Mouse (Mus musculus): ENCODE data around the gene Fam187b. TPM values are rescaled to one million over a fixed set of nuclear protein-coding genes. Genes with fewer than 3 reads are reported as not detected.
"Not testable (repeated sequence)": the region's sequence is repeated elsewhere in the genome, so short reads cannot be mapped to it uniquely, and the experiment has no call there.

Gene Fam187b
- 0.35 and 0.63 TPM in 2 replicates for polyA plus RNA-seq (2012; rRNA removed)

GRCm38 (mm10) chr7:30973501-30974289 lies at the start of gene Fam187b:
Fam187b (plus strand) TSS chr7:30973790.
- WGBS, result under 1% methylated on average over 37 of the region's 37 CpGs
- peaks cover 3% of the 10 kb centered on the region; the same call in 1 of the 2 replicates for H3K27me3 ChIP-seq (ENCODE audit: control insufficient read depth, insufficient read depth, low read length)
- no peak within 1 kb of the TSS for H3K27ac ChIP-seq (ENCODE audit: insufficient read depth, low read length)

DNA sequence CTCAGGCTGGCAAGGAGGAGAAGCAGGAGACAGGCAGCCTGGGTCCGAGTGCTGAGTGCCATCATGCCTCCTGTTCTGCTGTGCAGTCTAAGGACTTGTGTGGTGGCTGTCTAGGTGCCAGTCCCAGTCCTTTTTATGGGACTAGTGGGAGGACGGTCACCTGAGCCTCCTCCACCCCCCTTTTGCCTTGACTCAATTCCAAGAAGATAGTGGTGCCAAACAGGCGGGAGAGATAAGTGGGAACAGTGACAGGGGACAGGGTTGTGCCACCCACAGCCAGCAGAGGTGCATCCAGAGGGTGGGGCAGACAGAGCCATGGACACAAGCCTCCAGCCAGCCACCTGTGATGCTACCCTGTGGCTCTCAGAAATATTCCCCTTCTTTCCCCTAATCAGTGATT lies 49.5 kb upstream of the Fam187b start:
- no peaks in the 10 kb centered on the region for H3K36me3 ChIP-seq (ENCODE audit: control insufficient read depth, insufficient read depth, low read length)
- H3K27me3 ChIP-seq (ENCODE audit: control insufficient read depth, insufficient read depth, low read length), result no peaks in the 10 kb centered on the region
- H3K4me1 ChIP-seq (ENCODE audit: control insufficient read depth, insufficient read depth, insufficient read length), result no peaks in the 10 kb centered on the region
- H3K4me3 ChIP-seq (ENCODE audit: extremely low read depth, insufficient read depth, insufficient read length), result no peak overlapping the region
- no peak overlapping the region for H3K27ac ChIP-seq (ENCODE audit: insufficient read depth, low read length)
- DNase-seq (ENCODE audit: low read depth in 1 of 2, low spot score in 2 of 2), result no peak
- no peak for TF ChIP-seq POLR2A (IDR thresholded peaks at IDR 0.05; ENCODE audit: low read depth, low read length)
- TF ChIP-seq CTCF (IDR thresholded peaks at IDR 0.05; ENCODE audit: extremely low read depth, insufficient read depth, insufficient read length, insufficient replicate concordance), result no peak
- 61% methylated on average over 3 of the region's 3 CpGs for WGBS

More at GRCm38 (mm10) chr7:30973501-30974289, at the start of gene Fam187b:
- TF ChIP-seq CTCF (IDR thresholded peaks at IDR 0.05; ENCODE audit: extremely low read depth, insufficient read depth, insufficient read length, insufficient replicate concordance) (peak; percentile 95), POLR2A (IDR thresholded peaks at IDR 0.05; ENCODE audit: low read depth, low read length) (no peak)
- peak; percentile 80 to 88 for DNase-seq (ENCODE audit: low read depth in 1 of 2, low spot score in 2 of 2)
- Histone ChIP-seq H3K4me1 (ENCODE audit: control insufficient read depth, insufficient read depth, insufficient read length) (peaks cover 8% of the 10 kb centered on the region; the same call in 1 of the 2 replicates), H3K36me3 (ENCODE audit: control insufficient read depth, insufficient read depth, low read length) (no peaks in the 10 kb centered on the region), H3K4me3 (ENCODE audit: extremely low read depth, insufficient read depth, insufficient read length) (peak within 1 kb of the TSS; percentile 53)

DNA sequence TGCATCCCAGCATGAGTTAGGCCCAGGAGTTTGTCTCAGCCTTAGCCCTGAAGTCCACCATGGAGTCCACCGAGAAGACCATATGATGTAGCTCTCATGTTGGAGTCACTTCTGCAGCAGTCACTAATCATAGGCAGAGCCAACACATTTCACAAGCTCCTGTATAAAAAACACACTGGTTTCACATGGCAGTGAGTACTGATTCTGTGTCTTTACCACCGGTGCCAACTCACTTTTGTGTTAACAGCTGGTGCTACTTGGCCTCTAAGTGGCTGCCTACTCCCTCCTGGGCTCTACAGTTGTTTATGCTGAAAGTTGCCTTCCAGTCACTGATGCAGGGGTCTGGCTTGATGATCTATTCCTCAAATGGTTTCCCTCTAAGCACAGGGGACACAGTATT lies 49.0 kb upstream of the Fam187b start, which contains the start of gene Hamp2:
Hamp2 (minus strand) TSS at position 101 of the 400 bp plus-strand sequence.
- H3K27me3 ChIP-seq (ENCODE audit: control insufficient read depth, insufficient read depth, low read length); DNase-seq (ENCODE audit: low read depth in 1 of 2, low spot score in 2 of 2); H3K4me3 ChIP-seq (ENCODE audit: extremely low read depth, insufficient read depth, insufficient read length); H3K27ac ChIP-seq (ENCODE audit: insufficient read depth, low read length); H3K36me3 ChIP-seq (ENCODE audit: control insufficient read depth, insufficient read depth, low read length); H3K4me1 ChIP-seq (ENCODE audit: control insufficient read depth, insufficient read depth, insufficient read length): not testable (repeated sequence)
- WGBS, result 89% methylated on average over 2 of the region's 2 CpGs

DNA sequence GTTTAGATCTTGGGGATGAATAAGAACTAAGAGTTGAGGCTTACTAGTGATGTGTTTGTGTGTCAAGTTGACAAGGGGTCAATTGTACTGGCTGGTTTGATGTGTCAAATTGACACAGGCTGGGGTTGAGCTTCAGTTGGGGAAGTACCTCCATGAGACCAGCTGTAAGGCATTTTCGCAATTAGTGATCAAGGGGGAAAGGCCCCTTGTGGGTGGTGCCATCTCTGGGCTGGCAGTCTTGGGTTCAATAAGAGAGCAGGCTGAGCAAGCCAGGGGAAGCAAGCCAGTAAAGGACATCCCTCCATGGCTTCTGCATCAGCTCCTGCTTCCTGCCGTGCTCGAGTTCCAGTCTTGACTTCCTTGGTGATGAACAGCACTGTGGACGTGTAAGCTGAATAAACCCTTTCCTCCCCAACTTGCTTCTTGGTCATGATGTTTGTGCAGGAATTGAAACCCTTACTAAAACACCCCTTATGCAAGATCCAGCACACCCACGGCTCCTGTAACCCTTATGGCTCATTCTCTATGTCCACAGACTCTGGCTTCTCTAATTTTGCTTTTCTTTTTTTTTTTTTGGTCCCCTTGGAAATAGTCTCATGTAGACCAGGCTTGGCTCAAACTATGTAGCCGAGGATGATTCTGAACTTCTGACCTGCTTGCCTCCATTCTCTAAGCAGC lies 38.0 kb upstream of the Fam187b start:
- not testable (repeated sequence) for H3K27ac ChIP-seq (ENCODE audit: insufficient read depth, low read length); DNase-seq (ENCODE audit: low read depth in 1 of 2, low spot score in 2 of 2); H3K4me3 ChIP-seq (ENCODE audit: extremely low read depth, insufficient read depth, insufficient read length); H3K36me3 ChIP-seq (ENCODE audit: control insufficient read depth, insufficient read depth, low read length); H3K27me3 ChIP-seq (ENCODE audit: control insufficient read depth, insufficient read depth, low read length); H3K4me1 ChIP-seq (ENCODE audit: control insufficient read depth, insufficient read depth, insufficient read length)
- 54% methylated on average over 6 of the region's 6 CpGs for WGBS

DNA sequence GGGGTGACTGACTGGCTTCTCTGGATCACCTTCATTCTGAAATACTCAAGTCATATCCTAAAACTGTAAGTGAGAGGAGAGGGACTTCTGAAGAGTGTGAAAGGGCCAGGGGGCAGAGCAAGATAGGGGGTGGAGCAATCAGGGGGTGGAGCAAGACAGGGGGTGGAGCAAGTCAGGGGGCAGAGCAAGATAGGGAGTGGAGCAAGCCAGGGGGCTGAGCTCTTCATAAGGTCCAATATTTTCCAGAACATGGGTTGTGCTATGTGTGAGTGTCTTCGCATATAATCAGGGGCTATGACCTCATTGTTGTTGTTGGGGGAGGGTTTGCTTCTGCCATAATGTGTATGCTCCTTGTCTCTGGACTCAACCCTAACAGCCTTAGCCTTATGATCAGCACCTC lies 33.5 kb upstream of the Fam187b start:
- not testable (repeated sequence) for H3K27me3 ChIP-seq (ENCODE audit: control insufficient read depth, insufficient read depth, low read length); H3K4me1 ChIP-seq (ENCODE audit: control insufficient read depth, insufficient read depth, insufficient read length); H3K36me3 ChIP-seq (ENCODE audit: control insufficient read depth, insufficient read depth, low read length); DNase-seq (ENCODE audit: low read depth in 1 of 2, low spot score in 2 of 2); H3K4me3 ChIP-seq (ENCODE audit: extremely low read depth, insufficient read depth, insufficient read length); H3K27ac ChIP-seq (ENCODE audit: insufficient read depth, low read length)
- 68% methylated on average over 1 of the region's 1 CpGs for WGBS

DNA sequence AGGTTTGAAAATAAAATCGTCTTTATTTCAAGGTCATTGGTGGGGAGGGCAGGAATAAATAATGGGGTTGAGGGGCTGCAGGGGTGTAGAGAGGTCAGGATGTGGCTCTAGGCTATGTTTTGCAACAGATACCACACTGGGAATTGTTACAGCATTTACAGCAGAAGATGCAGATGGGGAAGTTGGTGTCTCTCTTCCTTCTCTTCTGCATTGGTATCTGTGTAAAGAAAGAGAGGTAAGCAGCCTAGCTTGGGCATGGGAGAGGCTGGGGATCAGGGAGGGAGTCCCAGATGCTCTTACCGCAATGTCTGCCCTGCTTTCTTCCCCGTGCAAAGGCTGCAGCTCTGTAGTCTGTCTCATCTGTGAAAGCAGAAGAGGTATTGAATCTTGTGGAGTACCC lies 31.2 kb upstream of the Fam187b start:
- WGBS, result 28% methylated on average over 3 of the region's 3 CpGs
- not testable (repeated sequence) for DNase-seq (ENCODE audit: low read depth in 1 of 2, low spot score in 2 of 2); H3K27me3 ChIP-seq (ENCODE audit: control insufficient read depth, insufficient read depth, low read length); H3K27ac ChIP-seq (ENCODE audit: insufficient read depth, low read length); H3K4me3 ChIP-seq (ENCODE audit: extremely low read depth, insufficient read depth, insufficient read length); H3K36me3 ChIP-seq (ENCODE audit: control insufficient read depth, insufficient read depth, low read length); H3K4me1 ChIP-seq (ENCODE audit: control insufficient read depth, insufficient read depth, insufficient read length)

DNA sequence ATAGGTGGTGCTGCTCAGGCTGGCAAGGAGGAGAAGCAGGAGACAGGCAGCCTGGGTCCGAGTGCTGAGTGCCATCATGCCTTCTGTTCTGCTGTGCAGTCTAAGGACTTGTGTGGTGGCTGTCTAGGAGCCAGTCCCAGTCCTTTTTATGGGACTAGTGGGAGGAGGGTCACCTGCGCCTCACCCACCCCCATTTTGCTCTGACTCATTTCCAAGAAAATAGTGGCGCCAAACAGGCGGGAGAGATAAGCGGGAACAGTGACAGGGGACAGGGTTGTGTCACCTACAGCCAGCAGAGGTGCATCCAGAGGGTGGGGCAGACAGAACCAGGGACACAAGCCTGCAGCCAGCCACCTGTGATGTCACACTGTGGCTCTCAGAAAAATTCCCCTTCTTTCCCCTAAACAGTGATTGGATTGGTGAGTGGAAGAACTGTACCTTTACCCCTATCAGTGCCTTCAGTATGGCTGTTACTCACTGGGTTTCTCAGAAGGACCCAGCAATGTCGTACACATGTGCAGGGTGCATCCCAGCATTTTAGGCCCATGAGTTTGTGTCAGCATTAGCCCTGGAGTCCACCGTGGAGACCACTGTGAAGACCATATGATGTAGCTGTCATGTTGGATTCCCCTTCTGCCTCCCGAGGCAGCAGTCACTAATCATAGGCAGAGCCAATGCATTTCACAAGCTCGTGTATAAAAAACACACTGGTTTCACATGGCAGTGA lies 29.5 kb upstream of the Fam187b start, which contains the start of gene Hamp:
Hamp (minus strand) TSS at position 124 of the 727 bp plus-strand sequence.
- no peak within 1 kb of the TSS for H3K4me3 ChIP-seq (ENCODE audit: extremely low read depth, insufficient read depth, insufficient read length)
- H3K36me3 ChIP-seq (ENCODE audit: control insufficient read depth, insufficient read depth, low read length), result peaks cover 9% of the 10 kb centered on the region
- TF ChIP-seq CTCF (IDR thresholded peaks at IDR 0.05; ENCODE audit: extremely low read depth, insufficient read depth, insufficient read length, insufficient replicate concordance), result no peak
- DNase-seq (ENCODE audit: low read depth in 1 of 2, low spot score in 2 of 2), result no peak
- no peak within 1 kb of the TSS for H3K27ac ChIP-seq (ENCODE audit: insufficient read depth, low read length)
- H3K4me1 ChIP-seq (ENCODE audit: control insufficient read depth, insufficient read depth, insufficient read length), result no peaks in the 10 kb centered on the region
- WGBS, result 80% methylated on average over 9 of the region's 9 CpGs
- H3K27me3 ChIP-seq (ENCODE audit: control insufficient read depth, insufficient read depth, low read length), result no peaks in the 10 kb centered on the region

- H3K27ac ChIP-seq (ENCODE audit: insufficient read depth, low read length); H3K27me3 ChIP-seq (ENCODE audit: control insufficient read depth, insufficient read depth, low read length); DNase-seq (ENCODE audit: low read depth in 1 of 2, low spot score in 2 of 2); H3K4me3 ChIP-seq (ENCODE audit: extremely low read depth, insufficient read depth, insufficient read length); H3K4me1 ChIP-seq (ENCODE audit: control insufficient read depth, insufficient read depth, insufficient read length): not testable (repeated sequence)
- WGBS, result 77% methylated on average over 2 of the region's 2 CpGs
- peaks cover 13% of the 10 kb centered on the region for H3K36me3 ChIP-seq (ENCODE audit: control insufficient read depth, insufficient read depth, low read length)
These were observed 28.9 kb upstream of the Fam187b start for GRCm38 (mm10) chr7:30944706-30945105.

DNA sequence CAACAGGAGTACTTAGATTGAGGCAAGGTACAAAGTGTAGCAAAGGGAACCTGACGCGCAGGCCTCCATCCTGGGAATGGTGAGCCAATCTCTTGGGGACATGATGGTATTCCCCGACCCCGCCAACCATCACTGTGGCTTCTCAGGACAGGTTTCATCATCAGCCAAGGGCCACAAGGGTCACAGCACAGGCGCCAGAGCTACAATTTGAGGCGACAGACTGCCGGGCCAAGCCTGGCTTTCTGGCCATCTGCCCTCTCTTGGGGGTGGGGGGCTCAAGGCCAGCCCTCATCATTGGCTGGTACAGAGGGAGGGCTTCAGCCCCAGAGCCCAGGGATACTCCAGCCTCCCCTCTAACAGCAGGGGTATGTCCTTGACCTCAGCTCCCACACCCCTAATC lies 28.1 kb upstream of the Fam187b start:
- WGBS, result 87% methylated on average over 7 of the region's 7 CpGs
- H3K4me3 ChIP-seq (ENCODE audit: extremely low read depth, insufficient read depth, insufficient read length); DNase-seq (ENCODE audit: low read depth in 1 of 2, low spot score in 2 of 2); H3K27me3 ChIP-seq (ENCODE audit: control insufficient read depth, insufficient read depth, low read length); H3K4me1 ChIP-seq (ENCODE audit: control insufficient read depth, insufficient read depth, insufficient read length); H3K27ac ChIP-seq (ENCODE audit: insufficient read depth, low read length): not testable (repeated sequence)
- peaks cover 15% of the 10 kb centered on the region for H3K36me3 ChIP-seq (ENCODE audit: control insufficient read depth, insufficient read depth, low read length)

Measured in spleen, adult 2 months (tissue).